Mouse (Mus musculus): ENCODE data around the gene Togaram2. TPM values are rescaled to one million over a fixed set of nuclear protein-coding genes. Genes with fewer than 3 reads are reported as not detected.

The Togaram2 gene
- total RNA-seq, 2 experiments from 2014 or later, result 2.1 to 4.5 TPM

DNA sequence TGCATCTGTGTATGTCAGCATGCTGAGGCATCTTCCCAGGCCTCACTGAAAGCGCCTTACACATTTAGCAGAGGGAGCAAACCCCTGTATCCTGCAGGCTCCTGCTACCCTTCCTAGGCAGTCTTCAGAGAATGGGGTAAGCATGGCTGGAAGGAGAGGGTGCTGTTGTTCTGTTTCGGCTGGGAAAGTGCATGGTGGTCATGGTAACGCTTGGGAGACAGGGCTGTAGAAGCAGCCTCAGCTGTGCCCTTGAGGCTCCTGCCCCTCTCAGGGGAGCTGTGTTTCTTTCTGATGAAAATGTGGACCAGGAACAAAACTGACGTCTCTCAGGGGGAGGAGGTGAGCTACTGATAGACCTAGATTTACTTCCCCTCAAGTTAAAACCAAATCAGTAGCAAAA, 34.7 kb downstream of the Togaram2 start:
- intact Hi-C loops (cut with DNase I), result no loop called here
- no peak for TF ChIP-seq CTCF (IDR thresholded peaks at IDR 0.05)
- no peak for DNase-seq
- no peak overlapping the region for H3K27ac ChIP-seq
- no peak overlapping the region for H3K4me3 ChIP-seq

DNA sequence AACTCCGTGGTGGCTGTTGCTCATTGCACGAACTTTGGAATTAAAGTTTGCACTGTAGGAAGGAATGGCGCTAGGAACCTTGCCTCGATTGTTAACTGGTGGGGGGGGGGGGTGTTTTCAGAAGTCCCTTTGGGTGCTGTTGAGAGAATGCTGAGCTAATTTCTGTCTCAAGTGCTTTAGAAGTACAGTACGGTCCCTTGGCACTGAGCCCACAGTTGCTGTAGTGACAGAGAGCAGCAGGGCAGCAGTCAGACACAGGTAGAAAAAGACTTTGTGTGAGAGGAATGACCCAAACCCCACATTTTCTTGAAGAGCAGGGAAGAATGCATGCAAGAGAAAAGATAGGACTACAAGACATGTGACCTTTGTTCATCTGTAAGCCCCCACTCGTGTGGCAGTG, 39.2 kb downstream of the Togaram2 start:
- no peak for TF ChIP-seq CTCF (IDR thresholded peaks at IDR 0.05)

DNA sequence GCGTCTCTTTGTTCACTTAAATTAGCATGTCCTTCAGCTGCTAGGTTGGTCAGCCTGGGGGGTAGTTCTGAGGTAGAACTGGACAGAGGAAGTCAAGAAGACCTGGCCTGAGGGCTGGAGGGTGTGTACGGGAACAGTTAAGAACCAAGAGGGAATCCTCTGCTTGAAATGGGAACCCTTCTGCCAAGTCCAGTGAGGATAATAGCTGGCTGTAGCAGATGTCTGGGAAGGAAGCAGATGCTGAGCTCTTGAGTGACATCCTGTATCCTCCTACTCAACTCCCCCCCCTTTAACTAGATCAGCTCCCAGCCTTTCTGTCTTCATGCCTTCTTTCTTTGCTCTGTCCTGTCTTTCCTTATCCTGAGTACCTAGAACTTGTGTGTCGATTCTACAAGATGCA, 42.0 kb downstream of the Togaram2 start:
- no peak overlapping the region for H3K4me3 ChIP-seq
- no peak for DNase-seq
- intact Hi-C loops (cut with DNase I), result no loop called here
- TF ChIP-seq CTCF (IDR thresholded peaks at IDR 0.05), result no peak
- no peak overlapping the region for H3K27ac ChIP-seq

More for the DNA sequence above, 39.2 kb downstream of the Togaram2 start:
- Histone ChIP-seq H3K4me3 (no peak overlapping the region), H3K27ac (no peak overlapping the region)
- no peak for DNase-seq
- intact Hi-C loops (cut with DNase I), result no loop called here

DNA sequence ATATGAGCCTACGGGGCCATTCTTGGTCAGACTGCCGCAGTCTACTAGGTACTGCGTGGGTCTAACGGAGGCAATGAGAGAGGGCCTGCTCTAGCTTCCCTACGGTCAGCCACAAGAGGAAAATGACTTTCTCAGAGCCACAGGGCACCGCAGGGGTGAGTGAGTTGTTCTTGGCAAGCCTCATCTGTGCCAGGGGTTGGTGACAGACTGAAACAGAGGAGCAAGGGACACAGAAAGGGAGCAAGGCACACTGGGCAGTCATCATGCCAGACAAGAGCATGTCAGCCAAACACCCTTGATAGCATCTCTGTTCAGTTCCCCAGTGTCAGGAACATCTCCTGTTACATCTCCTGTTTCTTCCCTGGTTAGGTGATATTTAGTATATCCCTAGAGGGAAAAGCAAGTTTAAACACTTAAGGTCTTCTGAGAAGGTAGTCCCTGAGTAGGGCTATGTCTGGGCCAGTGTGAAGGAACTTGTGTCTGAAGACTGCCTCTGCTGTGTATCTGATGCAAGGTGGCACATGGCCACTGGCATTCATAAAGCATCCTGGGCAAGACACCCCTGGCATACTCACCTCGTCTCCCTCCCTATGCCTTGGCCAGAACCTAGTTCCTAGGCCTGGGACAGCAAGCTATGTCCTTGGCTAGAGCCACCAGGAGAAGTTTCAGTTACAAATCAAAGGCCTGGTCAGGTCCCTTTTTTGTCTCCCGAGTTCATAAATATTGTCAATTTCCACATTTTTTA, 45.0 kb downstream of the Togaram2 start:
- no peak overlapping the region for H3K4me3 ChIP-seq
- H3K27ac ChIP-seq, result peak overlapping the region; percentile 88
- peak; percentile 77 for DNase-seq
- intact Hi-C loops (cut with DNase I), result loop anchor here (1.0 kb wide), 1 partner anchor 21 kb away; no protein-coding TSS in a partner anchor
- TF ChIP-seq CTCF (IDR thresholded peaks at IDR 0.05), result no peak

DNA sequence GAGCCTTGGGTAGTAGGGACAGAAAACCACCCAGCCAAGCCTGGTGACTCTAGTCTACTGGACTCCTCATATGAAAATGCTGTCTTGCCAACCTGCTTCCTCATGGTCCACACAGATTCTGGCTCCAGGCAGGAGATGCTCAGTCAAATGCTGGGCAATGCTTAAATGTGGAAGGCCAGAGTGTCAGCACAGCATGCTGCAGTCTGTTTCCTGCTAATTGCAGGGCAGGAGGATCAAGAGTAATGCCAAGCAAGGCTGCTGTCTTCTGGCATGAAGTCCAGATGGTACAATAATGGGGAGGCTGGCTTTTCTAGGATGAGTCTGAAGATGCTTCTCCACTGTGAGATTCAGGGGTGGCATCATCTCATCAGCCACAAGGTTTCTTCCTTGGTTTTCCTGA, 47.4 kb downstream of the Togaram2 start:
- Histone ChIP-seq H3K27ac (peak overlapping the region; percentile 88), H3K4me3 (no peak overlapping the region)
- no peak for TF ChIP-seq CTCF (IDR thresholded peaks at IDR 0.05)
- no peak for DNase-seq
- intact Hi-C loops (cut with DNase I), result no loop called here

DNA sequence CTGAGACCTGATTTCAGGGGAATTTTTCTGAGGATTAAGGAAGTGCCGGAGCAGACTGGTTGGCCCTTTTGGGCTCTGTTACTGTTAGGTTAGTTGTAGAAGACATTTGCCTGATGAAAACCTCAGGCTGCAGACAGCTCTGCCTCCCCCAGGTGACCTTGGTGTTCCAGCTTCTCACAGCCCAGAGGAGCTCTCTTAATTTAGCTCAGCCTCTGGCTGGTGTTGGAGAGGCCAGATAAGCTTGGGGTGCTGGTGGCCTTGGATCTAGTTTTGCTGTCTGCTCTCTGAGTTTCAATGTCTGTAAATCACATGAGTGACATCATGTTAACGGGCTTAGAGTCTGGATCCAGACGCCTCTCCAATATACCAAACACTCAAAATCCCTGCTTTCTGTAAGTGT, 48.0 kb downstream of the Togaram2 start:
- intact Hi-C loops (cut with DNase I), result no loop called here
- Histone ChIP-seq H3K27ac (peak overlapping the region; percentile 88), H3K4me3 (no peak overlapping the region)
- TF ChIP-seq CTCF (IDR thresholded peaks at IDR 0.05), result 0 out of 2 replicates have a peak, but pooled peaks have one; percentile 1
- peak; percentile 62 for DNase-seq

DNA sequence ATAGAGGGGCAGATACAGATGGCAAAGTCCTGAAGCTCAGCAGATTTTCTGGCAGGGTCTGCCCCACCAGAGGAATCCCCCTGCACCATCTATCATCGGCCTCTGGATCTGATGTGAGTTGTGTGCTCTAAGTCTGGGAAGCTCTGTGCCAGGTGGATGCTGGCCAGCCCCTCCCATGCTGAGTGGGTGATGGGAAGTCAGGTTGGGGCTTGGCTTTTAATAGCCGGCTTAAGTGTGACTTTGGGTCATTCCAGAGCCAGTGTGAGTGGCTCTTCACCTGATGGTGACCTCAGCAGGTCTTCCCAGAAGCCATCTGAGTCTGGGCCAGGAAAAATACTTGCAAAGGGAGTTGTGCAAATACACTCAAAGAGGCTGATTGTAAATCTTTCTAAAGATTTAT, 57.6 kb downstream of the Togaram2 start:
- peak overlapping the region; percentile 85 for H3K27ac ChIP-seq
- peak; percentile 89 for DNase-seq
- no peak for TF ChIP-seq CTCF (IDR thresholded peaks at IDR 0.05)

DNA sequence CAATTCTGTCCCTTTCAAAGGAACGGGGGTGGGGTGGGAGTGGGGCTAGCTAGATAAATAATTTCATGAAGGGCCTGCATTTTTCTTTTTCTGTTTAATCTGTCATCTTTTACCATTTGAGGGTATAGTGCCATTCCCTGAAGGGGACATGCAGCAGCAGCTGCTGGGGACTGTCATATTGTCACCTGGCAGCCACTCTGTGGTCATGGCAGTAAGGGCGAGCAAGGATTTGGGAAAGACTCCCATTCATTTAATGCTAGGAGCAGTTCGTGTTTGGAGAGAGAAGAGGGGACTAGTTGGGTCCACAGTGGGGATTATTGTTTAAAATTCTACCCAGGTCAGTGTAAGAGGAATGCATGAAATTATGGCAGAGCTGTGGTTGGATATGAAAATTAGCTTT, 63.4 kb downstream of the Togaram2 start:
- no peak overlapping the region for H3K4me3 ChIP-seq
- TF ChIP-seq CTCF (IDR thresholded peaks at IDR 0.05), result no peak
- DNase-seq, result peak; percentile 13
- intact Hi-C loops (cut with DNase I), result no loop called here
- H3K27ac ChIP-seq, result peak overlapping the region; percentile 53

More for the DNA sequence above, 57.6 kb downstream of the Togaram2 start:
- intact Hi-C loops (cut with DNase I), result loop anchor here (1.0 to 2.0 kb wide), 2 partner anchors 34 to 68 kb away; no protein-coding TSS in a partner anchor
- H3K4me3 ChIP-seq, result no peak overlapping the region

DNA sequence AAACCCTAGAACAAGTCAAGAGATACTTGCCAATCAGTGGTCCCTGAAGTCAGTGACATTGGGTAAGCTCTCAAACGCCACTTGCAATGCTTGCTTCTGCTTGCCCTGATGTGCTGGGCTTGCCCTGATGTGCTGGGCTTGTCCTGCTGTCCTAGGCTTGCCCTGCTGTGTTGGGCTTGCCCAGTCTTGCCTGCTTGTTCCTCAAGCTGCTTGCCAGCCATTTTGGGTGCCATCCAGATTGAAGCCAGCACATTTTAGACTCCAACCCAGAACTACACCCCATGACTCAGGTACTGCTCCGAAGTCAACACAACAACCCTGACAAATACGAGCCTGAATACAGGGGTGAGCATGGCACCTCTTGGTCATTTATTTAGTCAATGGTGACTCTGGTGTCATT, 69.1 kb downstream of the Togaram2 start:
- TF ChIP-seq CTCF (IDR thresholded peaks at IDR 0.05), result no peak
- no peak for DNase-seq
- intact Hi-C loops (cut with DNase I), result loop anchor here (5.0 kb wide), 1 partner anchor 35 kb away; no protein-coding TSS in a partner anchor
- H3K4me3 ChIP-seq, result no peak overlapping the region
- H3K27ac ChIP-seq, result no peak overlapping the region

DNA sequence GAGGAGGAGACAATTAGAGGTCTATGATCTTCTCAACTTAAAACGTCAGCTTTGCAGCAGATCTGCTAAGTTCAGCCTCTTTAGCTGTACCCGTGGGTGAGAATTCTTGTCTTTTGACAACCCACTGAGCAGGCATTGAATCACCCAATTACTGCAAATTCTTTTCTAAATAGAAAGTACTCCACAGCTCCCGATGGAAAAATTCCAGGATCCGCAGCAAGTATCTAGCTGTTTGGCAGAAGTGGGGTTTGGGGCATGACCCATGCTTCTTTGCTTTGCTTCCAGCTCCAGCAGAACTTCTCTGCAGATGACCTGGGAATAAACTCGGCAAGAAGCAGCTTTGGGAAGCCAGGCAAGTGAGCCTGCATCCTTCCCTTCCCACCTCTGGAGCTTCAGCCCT, 69.9 kb downstream of the Togaram2 start:
- H3K4me3 ChIP-seq, result no peak overlapping the region
- no peak for DNase-seq
- no peak overlapping the region for H3K27ac ChIP-seq
- intact Hi-C loops (cut with DNase I), result loop anchor here (5.0 kb wide), 1 partner anchor 34 kb away; no protein-coding TSS in a partner anchor
- TF ChIP-seq CTCF (IDR thresholded peaks at IDR 0.05), result no peak

DNA sequence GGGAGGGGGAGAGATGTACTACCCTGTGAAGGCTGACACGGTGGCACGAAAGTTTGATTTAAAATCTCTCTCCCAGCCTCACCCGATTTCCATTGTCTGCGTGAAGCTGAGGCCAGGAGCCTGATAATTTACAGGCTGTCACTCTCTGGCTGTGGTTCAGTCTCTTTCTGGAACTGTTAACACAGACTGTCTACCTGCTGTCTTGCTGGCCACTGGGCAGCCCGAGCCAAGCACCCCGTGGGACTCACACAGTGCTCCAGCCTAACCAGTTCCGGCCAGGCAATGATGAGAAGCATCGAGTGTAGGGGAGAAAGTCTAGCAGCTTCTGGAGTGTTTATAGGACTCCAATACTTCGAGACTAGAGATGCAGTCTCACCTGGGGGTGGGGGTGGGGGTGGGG, 73.1 kb downstream of the Togaram2 start:
- TF ChIP-seq CTCF (IDR thresholded peaks at IDR 0.05), result no peak
- H3K27ac ChIP-seq, result no peak overlapping the region
- intact Hi-C loops (cut with DNase I), result no loop called here
- no peak for DNase-seq
- H3K4me3 ChIP-seq, result no peak overlapping the region

DNA sequence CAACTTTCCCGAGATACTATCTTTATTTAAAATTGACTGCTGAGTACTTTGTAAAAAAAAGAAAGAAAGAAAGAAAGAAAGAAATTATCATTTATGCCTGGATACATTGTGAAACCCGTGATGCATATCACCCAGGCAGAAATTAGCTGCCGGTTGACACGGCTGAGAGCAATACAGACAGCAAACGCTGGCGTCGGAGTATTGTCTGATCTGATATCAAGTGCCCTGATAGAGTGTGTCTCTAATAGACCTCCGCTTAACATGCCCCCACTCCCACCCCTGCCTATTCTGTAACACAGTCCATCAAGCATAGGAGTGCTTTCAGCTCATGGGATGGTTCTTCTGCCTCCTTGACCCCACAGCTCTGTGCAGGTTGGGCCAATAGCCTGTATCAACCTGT, 74.5 kb downstream of the Togaram2 start:
- intact Hi-C loops (cut with DNase I), result no loop called here
- H3K4me3 ChIP-seq, result no peak overlapping the region
- no peak for DNase-seq
- TF ChIP-seq CTCF (IDR thresholded peaks at IDR 0.05), result no peak
- H3K27ac ChIP-seq, result no peak overlapping the region

DNA sequence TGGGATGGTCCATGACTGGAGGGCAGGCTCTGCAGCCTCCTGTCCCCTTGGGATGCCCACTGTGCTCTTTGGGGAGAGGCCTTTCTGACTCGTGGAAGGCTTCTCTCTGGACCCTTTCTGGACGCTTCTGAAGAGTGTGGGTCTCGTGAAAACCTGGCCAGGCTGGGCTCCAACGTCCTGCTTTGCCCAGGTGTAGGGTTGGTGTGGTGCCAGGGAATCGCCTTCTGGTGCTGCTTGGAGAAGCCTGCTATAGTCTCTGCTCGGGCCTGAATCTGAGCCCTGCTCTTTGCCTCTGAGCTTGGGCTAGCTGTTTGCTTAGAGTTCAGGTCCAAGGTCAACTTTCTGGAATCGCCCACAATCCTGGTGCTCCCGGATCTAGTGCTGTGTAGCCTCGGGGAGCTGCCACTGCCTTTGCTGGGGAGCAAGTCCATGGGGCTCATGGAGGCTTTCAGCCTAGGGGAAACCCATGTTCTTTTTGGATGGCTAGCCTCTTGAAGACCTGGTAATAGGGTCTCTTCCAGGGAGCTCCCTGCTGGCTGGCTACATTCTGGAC, 76.6 kb downstream of the Togaram2 start:
- H3K27ac ChIP-seq, result no peak overlapping the region
- intact Hi-C loops (cut with DNase I), result no loop called here

More for the DNA sequence above, 76.6 kb downstream of the Togaram2 start:
- no peak for TF ChIP-seq CTCF (IDR thresholded peaks at IDR 0.05)
- DNase-seq, result no peak
- no peak overlapping the region for H3K4me3 ChIP-seq

Measured in gastrocnemius, adult 2 months (tissue).